Mouse (Mus musculus) hindbrain, embryonic 11.5 days (tissue): Measurements from ENCODE around the gene Kcnq1. TPM values are rescaled to one million over a fixed set of nuclear protein-coding genes. Genes with fewer than 3 reads are reported as not detected.

ENCODE experiments used
- ATAC-seq: fragments of 200-750 bp; cut with Nextera tagmentation; 2 replicates; pipeline ENCODE4 v1.8.0; 2017; ENCODE audit warnings: mild to moderate bottlenecking, moderate TSS enrichment, moderate library complexity; ENCODE audit not compliant: low FRiP score
- DNase-seq: peaks from one replicate; pipeline ENCODE4 v3.0.0-alpha.2; 2015; ENCODE audit warnings: low spot score
- H3K27ac ChIP-seq: fragments of 300-500 bp; sonication (generic); 2 replicates; pipeline ENCODE4 v1.5.1; 2014; ENCODE audit warnings: mild to moderate bottlenecking, low read depth, low read length
- H3K27me3 ChIP-seq: fragments of 300-500 bp; sonication (generic); 2 replicates; pipeline ENCODE4 v1.6.1; 2014; ENCODE audit warnings: mild to moderate bottlenecking, low read length, moderate library complexity, mixed read lengths; ENCODE audit not compliant: control insufficient read depth, insufficient read depth
- H3K36me3 ChIP-seq: fragments of 300-500 bp; sonication (generic); 2 replicates; pipeline ENCODE4 v1.6.1; 2014; ENCODE audit warnings: mild to moderate bottlenecking, low read length, moderate library complexity, mixed read lengths; ENCODE audit not compliant: control insufficient read depth, insufficient read depth
- H3K4me1 ChIP-seq: fragments of 300-500 bp; sonication (generic); replicated peaks from 2 replicates; pipeline ENCODE4 v1.6.1; 2014; ENCODE audit warnings: low read length, mixed read lengths; ENCODE audit not compliant: control insufficient read depth, insufficient read depth
- H3K4me2 ChIP-seq: fragments of 300-500 bp; sonication (generic); replicated peaks from 2 replicates; pipeline ENCODE4 v1.6.1; 2014; ENCODE audit warnings: mild to moderate bottlenecking, low read depth, low read length
- H3K4me3 ChIP-seq: fragments of 300-500 bp; sonication (generic); 2 replicates; pipeline ENCODE4 v1.5.1; 2014; ENCODE audit warnings: low read depth, low read length
- H3K9ac ChIP-seq: fragments of 300-500 bp; sonication (generic); 2 replicates; pipeline ENCODE4 v1.6.1; 2014; ENCODE audit warnings: low read depth, low read length
- H3K9me3 ChIP-seq: fragments of 300-500 bp; sonication (generic); 2 replicates; pipeline ENCODE4 v1.6.1; 2016; ENCODE audit warnings: low read length; ENCODE audit not compliant: control insufficient read depth
- WGBS: fragments of 180-500 bp; shearing (Covaris S2); extraction: QIAGEN DNeasy Blood & Tissue Kit; methylation state at CpG from one replicate; pipeline ENCODE4 v1.1.7; 2014; 5-methylcytosine and 5-hydroxymethylcytosine counted together
- polyA plus RNA-seq: library from polyadenylated mRNA; unstranded; fragments of >200 nt; fragmentation: Nextera tagmentation; extraction: Ambion mirVana; gene quantifications from 2 replicates; pipeline ENCODE4 v1.2.1, GENCODE M21; 2014

Kcnq1 gene
- polyA plus RNA-seq, 1 experiment from 2014 or later = 1.7 TPM

DNA sequence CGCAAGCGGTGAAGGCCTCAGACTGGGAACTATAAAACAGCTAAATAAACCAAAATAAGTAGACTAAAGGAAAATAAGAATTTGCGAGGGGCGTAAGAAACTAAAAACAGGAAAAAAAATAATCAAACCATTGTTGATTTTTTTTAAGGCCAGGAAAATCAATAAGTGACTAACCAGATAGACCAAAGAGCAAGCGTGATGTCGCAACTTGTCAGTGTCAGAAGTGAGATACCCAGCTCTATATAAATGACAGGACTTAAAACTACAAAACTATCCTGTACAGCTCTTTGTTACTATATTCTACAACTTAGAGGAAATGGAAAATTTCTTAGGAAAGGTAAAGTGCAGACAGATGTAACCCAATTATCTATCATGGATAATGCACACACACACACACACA lies 97.7 kb downstream of the Kcnq1 start:
- no peaks in the 10 kb centered on the region for H3K27me3 ChIP-seq
- H3K36me3 ChIP-seq = no peaks in the 10 kb centered on the region
- 94% methylated on average over 6 of the region's 6 CpGs for whole genome bisulfite sequencing
- DNase-seq = no peak
- H3K27ac ChIP-seq = no peak overlapping the region
- H3K4me1 ChIP-seq = no peaks in the 10 kb centered on the region
- H3K9me3 ChIP-seq = no peaks in the 10 kb centered on the region
- no peak for ATAC-seq
- H3K4me3 ChIP-seq = no peak overlapping the region
- H3K4me2 ChIP-seq = no peak overlapping the region
- no peak overlapping the region for H3K9ac ChIP-seq

DNA sequence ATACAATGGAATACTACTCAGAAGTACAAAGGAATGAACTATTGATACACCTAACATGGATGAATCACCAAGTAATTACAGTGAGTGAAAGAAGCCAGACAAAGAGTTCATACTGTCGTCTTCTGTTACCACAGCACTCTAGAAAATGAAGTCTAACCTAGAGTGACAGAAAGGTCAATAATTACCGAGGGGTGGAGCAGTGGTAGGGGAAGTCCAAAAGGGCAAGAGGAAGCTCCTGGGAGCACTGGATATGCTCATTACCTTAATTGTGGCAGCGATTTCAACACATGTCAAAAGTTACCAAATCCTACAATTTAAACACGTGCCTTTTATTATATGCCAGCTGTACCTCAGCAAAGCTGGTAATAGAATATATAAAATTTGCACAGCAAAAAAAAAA lies 100.9 kb downstream of the Kcnq1 start:
- Histone ChIP-seq H3K9me3 (no peaks in the 10 kb centered on the region), H3K4me1 (no peaks in the 10 kb centered on the region), H3K4me3 (no peak overlapping the region), H3K36me3 (no peaks in the 10 kb centered on the region), H3K4me2 (no peak overlapping the region), H3K27me3 (no peaks in the 10 kb centered on the region), H3K9ac (no peak overlapping the region), H3K27ac (no peak overlapping the region)
- DNase-seq = no peak
- 58% methylated on average over 4 of the region's 4 CpGs for WGBS
- ATAC-seq = no peak

DNA sequence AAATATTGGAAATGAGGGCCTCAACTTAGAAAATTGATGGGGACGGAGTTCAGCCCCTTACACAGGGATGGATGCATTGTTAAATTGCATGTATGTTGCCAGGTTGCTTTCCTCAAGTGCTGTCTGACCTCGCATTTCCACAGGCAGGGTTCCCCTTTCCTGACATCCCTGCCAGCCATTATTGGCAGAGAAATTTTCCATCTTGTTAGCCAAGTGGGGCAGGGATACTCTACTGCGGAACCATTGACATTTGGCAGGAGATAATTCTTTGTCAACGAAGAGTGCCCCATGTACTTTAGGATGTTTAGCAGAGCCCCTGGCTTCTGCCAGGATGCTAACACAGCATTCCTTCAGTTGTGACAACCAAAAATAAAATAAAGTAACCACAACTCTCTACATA lies 104.6 kb downstream of the Kcnq1 start:
- Histone ChIP-seq H3K9ac (no peak overlapping the region), H3K4me1 (no peaks in the 10 kb centered on the region)

DNA sequence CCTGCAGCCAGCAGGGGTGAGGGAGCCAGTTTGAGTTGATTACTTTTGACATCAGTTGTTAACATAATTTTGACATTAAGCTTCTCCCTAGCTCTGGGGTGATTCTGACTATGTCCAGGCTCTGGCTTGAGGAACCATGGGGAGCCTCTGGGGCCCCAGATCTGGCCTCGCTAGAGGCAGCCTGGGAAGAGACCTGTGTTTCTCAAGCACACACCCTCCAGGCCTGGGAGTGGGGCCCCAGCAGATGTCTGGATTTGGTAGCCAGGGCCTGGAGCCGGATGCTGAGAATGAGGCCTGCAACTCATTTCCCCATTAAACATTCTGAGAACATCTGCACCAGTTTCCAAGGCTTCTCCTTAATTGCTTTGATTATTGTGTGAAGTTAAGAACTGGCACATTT lies 145.0 kb downstream of the Kcnq1 start:
- 87% methylated on average over 2 of the region's 2 CpGs for WGBS
- H3K27ac ChIP-seq = no peak overlapping the region
- no peaks in the 10 kb centered on the region for H3K36me3 ChIP-seq
- H3K9me3 ChIP-seq = peaks cover 5% of the 10 kb centered on the region; the same call in 1 of the 2 replicates
- no peaks in the 10 kb centered on the region for H3K27me3 ChIP-seq
- H3K9ac ChIP-seq = no peak overlapping the region
- DNase-seq = no peak
- no peaks in the 10 kb centered on the region for H3K4me1 ChIP-seq
- H3K4me2 ChIP-seq = no peak overlapping the region
- no peak overlapping the region for H3K4me3 ChIP-seq
- no peak for ATAC-seq

More for the DNA sequence above, 104.6 kb downstream of the Kcnq1 start:
- H3K9me3 ChIP-seq = no peaks in the 10 kb centered on the region
- no peaks in the 10 kb centered on the region for H3K27me3 ChIP-seq
- no peak overlapping the region for H3K4me3 ChIP-seq
- no peaks in the 10 kb centered on the region for H3K36me3 ChIP-seq
- no peak overlapping the region for H3K4me2 ChIP-seq
- H3K27ac ChIP-seq = no peak overlapping the region
- DNase-seq (no peak), ATAC-seq (no peak)
- WGBS = 84% methylated on average over 4 of the region's 4 CpGs

DNA sequence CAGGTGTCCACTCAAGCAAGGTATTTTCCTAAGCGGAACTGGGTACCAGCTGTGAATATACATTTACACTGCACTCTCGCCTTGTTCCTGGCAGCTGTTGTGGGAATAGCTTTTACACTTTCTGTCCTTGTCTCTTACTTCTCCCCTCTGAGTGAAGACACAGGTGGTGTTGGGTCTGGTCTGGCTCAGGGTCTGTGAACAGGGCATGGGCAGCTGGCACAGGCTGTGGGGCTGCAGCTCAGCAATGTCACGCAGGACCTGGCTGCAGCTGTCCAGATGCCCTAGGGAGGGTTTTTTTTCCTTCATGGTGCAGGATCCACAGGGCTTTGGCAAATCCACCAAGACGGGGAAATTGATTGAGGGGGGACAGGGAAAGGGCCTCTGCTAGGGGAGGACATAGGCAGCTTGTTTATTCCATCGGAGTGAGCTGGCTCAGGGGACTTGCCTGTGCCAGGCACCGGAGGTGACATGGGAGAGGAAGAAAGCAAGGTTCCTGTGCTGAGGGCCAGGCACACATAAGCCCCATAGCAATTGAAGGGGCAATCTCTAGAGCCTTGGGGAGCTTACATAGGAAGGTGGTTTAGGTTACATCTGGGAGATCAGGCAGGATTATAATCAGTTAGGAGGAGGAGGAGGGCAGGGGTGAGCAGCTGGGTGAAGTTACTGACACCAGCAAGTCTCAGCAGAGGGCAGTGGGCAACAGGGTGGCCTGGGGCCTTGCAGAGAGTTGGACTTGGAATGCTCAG lies 147.1 kb downstream of the Kcnq1 start:
- no peak overlapping the region for H3K27ac ChIP-seq
- DNase-seq (no peak), ATAC-seq (no peak)
- no peak overlapping the region for H3K9ac ChIP-seq
- H3K4me3 ChIP-seq = no peak overlapping the region
- H3K4me1 ChIP-seq = no peaks in the 10 kb centered on the region
- no peak overlapping the region for H3K4me2 ChIP-seq
- H3K27me3 ChIP-seq = no peaks in the 10 kb centered on the region
- peaks cover 5% of the 10 kb centered on the region; the same call in 1 of the 2 replicates for H3K9me3 ChIP-seq
- 84% methylated on average over 6 of the region's 6 CpGs for WGBS
- H3K36me3 ChIP-seq = no peaks in the 10 kb centered on the region

DNA sequence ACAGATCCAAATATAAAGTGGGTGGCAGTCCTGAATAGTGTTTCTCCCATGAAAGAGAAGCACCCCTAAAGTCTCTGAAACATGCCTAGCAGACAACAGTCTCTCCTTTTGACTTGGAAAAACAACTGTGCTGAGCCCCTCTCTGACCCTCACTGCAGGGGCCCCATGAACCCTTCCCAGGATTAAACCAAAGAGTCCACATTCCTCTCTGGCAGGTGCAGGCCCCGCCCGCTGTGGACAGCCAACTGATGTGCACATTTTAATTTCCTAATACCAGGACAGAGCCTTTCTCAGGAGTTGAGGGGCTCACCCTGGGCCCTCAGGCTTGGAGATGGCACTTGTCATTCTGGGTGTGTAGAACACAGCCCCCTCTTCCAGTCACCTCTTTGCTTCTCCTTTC lies 148.7 kb downstream of the Kcnq1 start:
- no peak overlapping the region for H3K27ac ChIP-seq
- no peaks in the 10 kb centered on the region for H3K36me3 ChIP-seq
- H3K4me1 ChIP-seq = no peaks in the 10 kb centered on the region
- H3K9ac ChIP-seq = no peak overlapping the region
- no peak overlapping the region for H3K4me3 ChIP-seq
- H3K9me3 ChIP-seq = peaks cover 5% of the 10 kb centered on the region; the same call in 1 of the 2 replicates
- no peak for DNase-seq
- no peaks in the 10 kb centered on the region for H3K27me3 ChIP-seq
- ATAC-seq = no peak
- no peak overlapping the region for H3K4me2 ChIP-seq
- 91% methylated on average over 2 of the region's 2 CpGs for WGBS

DNA sequence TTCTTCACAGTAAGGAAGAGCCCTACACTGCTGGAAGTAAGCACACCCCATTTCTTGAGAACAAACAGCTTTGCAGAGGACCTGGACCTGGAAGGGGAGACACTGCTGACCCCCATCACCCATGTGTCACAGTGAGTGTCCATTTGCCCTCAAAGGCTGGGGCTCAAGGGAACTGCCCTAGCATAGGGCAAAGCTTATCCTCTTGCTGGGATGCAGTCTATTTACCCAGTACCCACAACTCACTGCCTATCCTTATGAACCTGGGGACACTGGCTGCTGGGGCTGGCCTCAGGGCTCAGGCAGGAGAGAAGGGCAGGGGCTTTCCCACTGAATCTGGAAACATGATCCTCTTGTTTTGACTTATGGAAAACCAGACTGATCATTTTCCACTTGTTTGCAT lies 155.1 kb downstream of the Kcnq1 start:
- ATAC-seq = no peak
- Histone ChIP-seq H3K9ac (no peak overlapping the region), H3K4me3 (no peak overlapping the region), H3K27ac (no peak overlapping the region), H3K4me1 (no peaks in the 10 kb centered on the region), H3K4me2 (no peak overlapping the region), H3K9me3 (no peaks in the 10 kb centered on the region), H3K36me3 (no peaks in the 10 kb centered on the region), H3K27me3 (no peaks in the 10 kb centered on the region)
- DNase-seq = no peak

DNA sequence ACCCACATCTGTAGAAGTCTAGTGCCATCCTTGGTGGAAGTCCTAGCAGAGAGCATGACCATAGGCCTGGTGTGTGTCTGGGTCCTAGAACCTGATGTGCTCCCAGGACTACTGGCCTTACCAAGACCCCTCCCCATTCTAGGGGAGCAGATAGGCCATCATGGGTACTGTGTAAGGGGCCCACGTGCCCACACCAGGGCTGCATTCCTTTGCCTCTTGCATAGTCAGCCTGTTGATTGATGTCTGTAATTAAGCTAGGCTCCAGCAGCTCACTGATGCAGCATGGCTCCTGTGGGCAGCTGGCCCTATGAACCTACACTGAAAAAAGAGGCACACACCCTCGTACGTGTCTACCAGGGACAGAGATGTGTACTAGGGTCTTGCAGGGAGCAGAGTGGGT lies 157.4 kb downstream of the Kcnq1 start:
- ATAC-seq (no peak), DNase-seq (no peak)
- no peak overlapping the region for H3K9ac ChIP-seq
- H3K36me3 ChIP-seq = no peaks in the 10 kb centered on the region
- no peaks in the 10 kb centered on the region for H3K9me3 ChIP-seq
- H3K4me3 ChIP-seq = no peak overlapping the region
- H3K27ac ChIP-seq = no peak overlapping the region
- WGBS = 57% methylated on average over 3 of the region's 3 CpGs
- no peak overlapping the region for H3K4me2 ChIP-seq
- H3K27me3 ChIP-seq = no peaks in the 10 kb centered on the region
- H3K4me1 ChIP-seq = no peaks in the 10 kb centered on the region

DNA sequence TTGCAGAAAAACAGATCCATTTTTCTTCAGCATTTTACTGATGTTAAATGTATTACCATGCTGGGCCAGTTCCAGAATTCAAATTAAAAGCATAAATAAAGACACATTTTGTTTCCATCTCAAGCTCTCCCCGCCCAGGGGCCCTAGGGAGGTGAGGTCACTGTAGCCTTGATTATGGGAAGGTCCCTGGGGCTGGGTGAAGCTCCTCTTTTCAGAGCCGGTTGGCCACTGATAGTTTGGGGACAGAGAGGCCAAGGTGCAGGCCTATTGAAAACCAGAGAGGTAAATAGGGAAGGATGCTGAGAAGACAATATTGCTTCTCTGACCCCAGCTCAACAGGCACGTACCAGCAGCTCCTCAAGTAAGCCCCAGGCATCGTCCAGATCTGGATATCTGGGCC lies 157.8 kb downstream of the Kcnq1 start:
- no peaks in the 10 kb centered on the region for H3K36me3 ChIP-seq

More for the DNA sequence above, 157.8 kb downstream of the Kcnq1 start:
- Histone ChIP-seq H3K9me3 (no peaks in the 10 kb centered on the region), H3K27ac (no peak overlapping the region), H3K4me3 (no peak overlapping the region), H3K9ac (no peak overlapping the region), H3K27me3 (no peaks in the 10 kb centered on the region), H3K4me2 (no peak overlapping the region), H3K4me1 (no peaks in the 10 kb centered on the region)
- WGBS = 88% methylated on average over 4 of the region's 4 CpGs
- ATAC-seq (no peak), DNase-seq (no peak)
